Mouse (Mus musculus) layer of hippocampus, adult 2 months (tissue): ENCODE measurements around the gene Sgms1. TPM values are rescaled to one million over a fixed set of nuclear protein-coding genes. Genes with fewer than 3 reads are reported as not detected.

Experiments used
- DNase-seq, 2 experiments: peaks; one replicate each; pipeline ENCODE4 v3.0.0; 2022; ENCODE audit warnings: low spot score in 2 of 2
- H3K27ac ChIP-seq: fragments of 200-600 bp; 2 replicates; pipeline ENCODE4 v1.8.1; 2022
- H3K4me3 ChIP-seq: fragments of 200-600 bp; 2 replicates; pipeline ENCODE4 v1.8.1; 2022; ENCODE audit warnings: mild to moderate bottlenecking
- CTCF ChIP-seq: fragments of 200-600 bp; conservative IDR thresholded peaks from 2 replicates; pipeline ENCODE4 v1.8.1; 2022; ENCODE audit warnings: antibody characterized with exemption, mild to moderate bottlenecking, moderate library complexity
- total RNA-seq, 2 experiments: library from RNA; stranded (reverse); gene quantifications; 2 replicates each; pipeline ENCODE4 v1.2.3; 2021

Sgms1 gene
- total RNA-seq, 2 experiments from 2014 or later = 53.9 to 59.6 TPM

DNA sequence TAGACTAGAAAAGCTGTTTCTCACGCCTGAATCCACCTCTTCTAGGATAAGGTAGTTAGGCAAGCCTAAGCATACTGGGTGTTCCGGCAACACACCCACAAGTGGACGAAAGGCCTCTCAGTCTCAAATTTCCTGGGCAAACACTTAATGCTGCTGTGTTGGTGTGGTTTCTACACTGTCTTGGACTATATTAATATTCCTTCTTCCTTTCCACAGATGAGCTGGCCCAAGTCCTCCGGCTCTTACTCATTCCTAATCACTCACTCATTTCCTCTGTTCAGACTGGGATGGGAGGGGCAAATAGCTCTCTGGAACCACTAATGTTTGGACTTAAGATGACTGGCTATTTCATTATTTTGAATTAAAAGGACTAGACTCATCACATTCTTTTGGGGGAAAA lies 84.6 kb downstream of the Sgms1 start:
- H3K27ac ChIP-seq = peak overlapping the region; percentile 82
- no peak overlapping the region for H3K4me3 ChIP-seq
- DNase-seq = no peak
- TF ChIP-seq CTCF = no peak

DNA sequence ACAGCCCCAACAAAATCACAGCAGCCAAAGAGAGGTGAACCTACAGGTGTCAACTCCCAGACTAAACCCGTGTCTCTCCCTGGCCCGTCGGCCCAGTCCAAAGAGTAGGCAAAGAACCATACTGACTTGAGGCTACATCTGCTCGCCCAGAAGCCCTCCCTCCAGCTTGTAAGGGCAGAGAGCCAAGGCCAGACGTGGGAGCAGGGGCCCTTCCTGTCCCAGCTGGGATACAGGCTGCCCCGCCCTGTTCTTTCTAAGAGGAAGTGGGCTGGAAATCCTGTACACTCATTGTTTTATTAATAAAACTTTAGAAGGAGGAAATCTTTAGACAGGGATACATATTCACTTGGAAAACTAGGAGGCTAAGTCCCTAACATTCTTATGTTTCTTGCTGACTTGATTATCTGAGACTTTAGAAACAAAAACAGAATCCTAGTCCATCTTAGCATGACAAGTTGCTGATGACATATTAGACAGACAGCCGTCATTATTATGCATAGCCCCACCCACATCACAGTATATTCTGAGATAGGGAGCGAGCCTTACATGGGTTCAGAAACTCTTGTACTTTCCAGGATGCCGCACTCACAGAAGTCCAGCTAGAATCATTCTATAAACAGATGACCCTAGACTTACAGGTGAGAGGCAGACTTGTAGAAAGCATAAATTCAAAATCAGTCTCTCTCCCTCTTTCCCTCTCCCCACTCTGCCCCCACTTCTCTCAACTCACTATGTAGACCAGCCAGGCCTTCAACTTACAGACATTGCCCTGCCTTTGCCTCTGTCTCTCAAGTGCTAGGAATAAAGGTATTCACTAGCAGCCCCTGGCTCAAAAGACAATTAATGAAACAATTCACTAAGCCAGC lies 85.3 kb downstream of the Sgms1 start:
- H3K27ac ChIP-seq = peak overlapping the region; percentile 82
- no peak for TF ChIP-seq CTCF
- no peak for DNase-seq
- H3K4me3 ChIP-seq = no peak overlapping the region

DNA sequence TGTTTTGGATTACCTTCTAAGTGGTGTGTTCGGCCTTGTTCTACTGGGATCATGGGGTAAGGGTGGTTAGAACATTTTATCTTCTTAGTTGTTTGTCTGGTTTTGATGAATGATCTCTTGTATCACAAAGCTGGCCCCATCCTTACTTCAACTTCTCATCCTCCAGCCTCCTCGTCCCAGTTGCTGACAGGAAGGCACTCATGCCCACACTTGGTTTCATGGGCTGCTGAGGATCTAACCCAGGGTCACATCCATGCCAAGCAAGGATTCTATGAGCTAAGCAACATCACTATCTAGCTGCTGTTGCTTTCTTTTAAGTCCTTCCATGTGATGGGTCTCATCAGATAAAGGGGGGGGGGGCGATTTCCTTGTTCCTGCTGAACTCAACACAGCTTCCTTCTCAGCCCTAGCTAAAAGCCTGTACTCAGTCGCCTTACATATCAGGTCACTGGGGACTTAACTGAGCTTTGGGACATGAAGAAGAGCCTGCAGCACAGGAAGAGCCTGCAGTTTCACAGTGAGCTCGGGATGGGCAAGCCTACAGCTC lies 86.6 kb downstream of the Sgms1 start:
- no peak overlapping the region for H3K4me3 ChIP-seq
- DNase-seq = no peak
- H3K27ac ChIP-seq = peak overlapping the region; percentile 74; the same call in 1 of the 2 replicates
- no peak for TF ChIP-seq CTCF

DNA sequence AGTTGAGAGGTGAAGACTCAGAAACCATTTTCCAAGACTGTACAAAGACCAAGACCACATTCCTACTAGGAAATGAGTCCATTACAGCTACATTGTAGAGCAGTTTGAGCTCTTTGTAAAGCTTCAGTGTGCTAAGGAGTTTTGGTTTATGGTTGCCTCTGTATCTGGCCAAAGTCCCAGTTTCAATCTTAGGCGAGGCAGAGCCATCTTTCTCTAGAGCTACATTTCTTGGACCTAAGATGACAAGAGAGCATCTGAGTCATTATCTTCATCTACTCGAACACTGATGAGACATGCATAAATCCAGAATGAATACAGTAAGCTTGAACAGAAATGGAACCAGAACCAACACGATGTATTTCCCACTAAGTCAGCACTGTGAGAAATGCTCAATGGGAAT lies 87.9 kb downstream of the Sgms1 start:
- no peak for TF ChIP-seq CTCF
- H3K4me3 ChIP-seq = no peak overlapping the region
- no peak overlapping the region; the same call in 1 of the 2 replicates for H3K27ac ChIP-seq
- DNase-seq = no peak

DNA sequence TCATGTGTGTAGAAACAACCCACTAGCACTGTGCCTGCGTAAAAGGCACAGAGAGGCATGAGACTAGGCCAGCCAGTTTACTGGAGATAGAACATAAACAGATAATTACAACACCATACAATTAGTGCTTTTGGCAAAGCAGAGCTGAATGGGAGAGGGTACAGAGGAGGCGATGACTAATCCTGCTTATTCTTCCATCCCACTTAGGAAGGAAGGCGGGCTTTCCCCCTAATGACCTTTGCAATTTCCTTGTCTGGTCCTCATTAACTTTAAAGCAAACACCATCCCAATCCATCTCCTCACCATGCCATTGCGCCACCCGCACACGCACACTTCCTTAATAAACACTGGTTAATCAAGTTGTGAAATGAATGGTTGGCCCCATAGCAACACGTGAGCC lies 91.3 kb downstream of the Sgms1 start:
- no peak for TF ChIP-seq CTCF
- H3K27ac ChIP-seq = no peak overlapping the region
- no peak for DNase-seq
- no peak overlapping the region for H3K4me3 ChIP-seq

DNA sequence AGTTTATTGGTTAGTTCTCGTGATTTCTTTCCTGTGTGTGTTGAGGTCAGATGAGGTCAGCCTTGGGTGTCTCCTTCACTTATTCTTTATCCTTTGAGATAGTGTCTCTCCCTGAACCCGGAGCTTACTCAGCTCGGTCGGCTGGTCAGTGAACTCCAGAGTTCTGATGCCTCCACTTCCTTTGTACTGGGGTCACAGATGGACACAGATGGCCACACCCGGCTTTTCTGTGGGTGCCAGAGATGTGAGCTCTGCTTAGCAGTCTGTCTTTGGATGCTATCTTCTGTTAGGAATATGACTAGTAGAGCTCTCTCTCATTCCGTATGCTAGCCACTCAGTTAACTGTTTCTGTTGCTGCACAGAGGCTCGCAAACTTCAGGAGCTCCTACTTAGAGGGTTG lies 92.7 kb downstream of the Sgms1 start:
- DNase-seq = no peak
- Histone ChIP-seq H3K27ac (no peak overlapping the region), H3K4me3 (no peak overlapping the region)
- TF ChIP-seq CTCF = no peak

DNA sequence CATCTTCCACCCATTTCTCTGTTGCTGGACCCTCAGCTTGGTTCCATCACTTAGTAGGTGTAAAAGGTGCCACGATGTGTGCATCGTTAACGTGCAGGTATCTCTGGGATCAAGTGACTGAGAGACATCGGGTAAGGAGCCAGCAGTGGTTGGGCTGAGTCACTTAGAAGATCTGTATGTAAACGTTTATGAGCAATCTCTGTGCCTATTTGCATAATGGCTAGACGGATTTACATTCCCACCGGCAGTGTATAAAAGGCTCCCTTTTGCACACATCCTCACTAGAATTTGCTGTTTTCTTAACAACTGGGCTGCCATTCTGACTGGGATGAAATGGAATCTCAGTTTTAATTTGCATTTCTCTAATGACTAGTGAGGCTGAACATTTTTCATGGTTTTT lies 93.9 kb downstream of the Sgms1 start:
- Histone ChIP-seq H3K4me3 (no peak overlapping the region), H3K27ac (no peak overlapping the region)
- DNase-seq = no peak
- TF ChIP-seq CTCF = no peak

DNA sequence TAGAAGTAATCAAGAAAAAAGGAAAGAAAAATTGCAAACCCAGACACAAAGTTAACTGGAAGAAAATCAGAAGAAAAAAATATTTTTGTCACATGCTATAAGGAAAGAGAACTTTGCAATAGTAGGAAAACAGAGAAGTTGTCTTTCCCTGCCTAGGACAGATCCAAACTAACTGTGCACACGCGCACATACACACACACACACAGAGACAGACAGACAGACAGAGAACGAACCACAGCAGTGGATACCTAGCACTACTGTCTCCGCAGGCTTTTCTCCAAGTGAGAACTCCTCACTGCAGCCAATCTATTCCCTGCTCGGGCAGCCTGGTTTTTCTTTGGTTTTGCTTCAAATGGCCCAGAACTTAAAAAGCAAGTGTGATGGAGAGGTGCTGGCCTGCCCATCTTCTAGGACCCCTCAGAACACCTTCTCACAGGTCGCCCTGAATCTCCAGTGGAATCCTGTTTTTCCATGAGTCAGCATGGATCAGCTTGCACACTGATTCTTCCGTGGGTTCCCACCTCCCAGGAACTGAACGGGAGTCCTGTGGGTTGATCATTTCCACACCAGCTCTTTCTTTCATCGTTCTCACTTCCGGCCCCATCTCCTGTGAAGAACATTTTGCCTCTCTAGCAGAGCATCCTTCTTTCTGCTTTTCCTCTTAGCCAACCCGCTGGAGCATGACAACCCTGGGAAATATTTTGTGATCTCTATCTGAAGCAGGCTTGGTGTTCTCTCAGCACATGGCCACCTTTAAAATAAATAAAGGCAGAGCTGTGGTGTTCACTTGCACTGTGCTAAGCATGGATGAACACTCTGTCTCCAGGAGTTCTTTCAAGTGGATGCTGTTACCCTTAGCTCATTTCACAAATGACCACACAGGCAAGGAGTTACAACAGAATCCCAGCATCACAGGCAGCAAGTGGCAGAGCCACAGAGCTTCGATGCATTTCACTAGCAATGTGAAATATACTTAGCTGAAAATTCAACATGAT lies 96.4 kb downstream of the Sgms1 start:
- TF ChIP-seq CTCF = no peak
- Histone ChIP-seq H3K27ac (peak overlapping the region; percentile 80), H3K4me3 (peak overlapping the region; percentile 10; the same call in 1 of the 2 replicates)
- no peak for DNase-seq

DNA sequence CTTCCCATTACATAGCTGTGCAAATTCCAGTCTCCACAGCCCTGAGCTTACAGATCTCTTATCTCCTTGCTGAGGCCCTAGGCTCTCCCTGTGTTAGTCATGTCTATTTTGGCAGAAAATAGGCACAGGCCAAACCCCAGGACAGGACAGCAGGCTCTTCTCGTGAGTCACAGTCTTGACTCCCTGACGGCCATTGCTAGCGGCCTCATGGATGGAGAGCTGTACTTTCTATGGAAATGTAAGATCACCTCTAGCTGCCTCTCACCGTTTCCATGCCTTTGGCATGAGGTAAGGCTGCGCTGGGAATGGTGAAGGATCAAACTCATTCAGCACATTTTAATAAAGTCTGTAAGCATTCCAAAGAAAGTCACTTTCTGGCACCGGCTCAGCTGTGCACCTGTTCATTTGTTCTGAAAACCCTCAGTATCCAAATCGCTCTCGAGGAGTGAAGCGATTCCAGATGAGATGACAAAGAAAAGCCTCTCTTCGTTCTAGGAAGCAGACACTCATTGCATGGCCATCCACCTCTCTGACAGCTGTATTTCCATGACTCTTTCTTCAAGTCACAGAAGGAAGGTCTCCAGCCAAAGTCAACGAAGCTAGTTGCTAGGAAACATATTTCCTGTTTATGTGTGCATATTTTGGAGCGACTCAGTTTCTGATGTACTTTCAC lies 97.3 kb downstream of the Sgms1 start:
- H3K27ac ChIP-seq = peak overlapping the region; percentile 80

DNA sequence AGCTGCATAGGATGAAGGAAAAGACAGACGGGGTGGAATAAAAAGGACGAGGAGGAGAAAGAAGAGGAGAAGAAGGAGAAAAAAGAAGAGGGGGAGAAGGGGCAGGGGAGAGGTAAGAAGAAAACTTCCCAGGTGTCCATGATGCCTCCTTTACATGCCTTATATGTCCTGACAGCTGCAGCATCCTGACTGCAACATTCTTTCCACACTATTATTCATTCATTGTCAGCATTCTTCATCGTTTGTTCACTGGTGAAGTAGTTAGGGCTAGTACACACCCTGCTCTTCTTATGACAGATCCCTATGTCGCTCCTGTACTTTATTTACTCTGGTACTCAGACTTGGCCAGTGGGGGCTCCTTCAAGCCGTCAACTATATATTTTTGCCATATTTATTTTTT lies 98.4 kb downstream of the Sgms1 start:
- Histone ChIP-seq H3K27ac (no peak overlapping the region), H3K4me3 (no peak overlapping the region)
- no peak for TF ChIP-seq CTCF
- no peak for DNase-seq

More for the DNA sequence above, 97.3 kb downstream of the Sgms1 start:
- TF ChIP-seq CTCF = no peak
- DNase-seq = no peak
- no peak overlapping the region; the same call in 1 of the 2 replicates for H3K4me3 ChIP-seq

DNA sequence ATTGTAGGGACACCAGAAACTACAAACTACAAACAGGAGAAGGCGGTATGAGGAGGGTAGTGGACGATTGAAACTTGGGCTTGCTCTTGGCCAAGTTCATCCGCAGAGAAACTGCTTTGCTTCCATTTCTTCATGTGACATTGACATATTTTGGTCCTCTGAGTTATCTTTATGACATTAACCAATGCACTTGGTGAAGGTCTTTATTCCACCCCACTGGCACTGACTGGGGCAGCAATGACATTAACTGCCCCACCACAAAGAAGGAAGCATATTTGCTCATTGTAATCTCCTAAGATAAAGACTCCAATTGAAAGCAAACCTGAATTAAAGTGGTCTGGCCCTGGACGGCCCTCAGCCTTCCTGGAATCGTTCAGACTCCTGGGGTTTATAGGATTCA lies 100.6 kb downstream of the Sgms1 start:
- no peak for TF ChIP-seq CTCF
- DNase-seq = no peak
- Histone ChIP-seq H3K4me3 (no peak overlapping the region), H3K27ac (peak overlapping the region; percentile 15; the same call in 1 of the 2 replicates)

DNA sequence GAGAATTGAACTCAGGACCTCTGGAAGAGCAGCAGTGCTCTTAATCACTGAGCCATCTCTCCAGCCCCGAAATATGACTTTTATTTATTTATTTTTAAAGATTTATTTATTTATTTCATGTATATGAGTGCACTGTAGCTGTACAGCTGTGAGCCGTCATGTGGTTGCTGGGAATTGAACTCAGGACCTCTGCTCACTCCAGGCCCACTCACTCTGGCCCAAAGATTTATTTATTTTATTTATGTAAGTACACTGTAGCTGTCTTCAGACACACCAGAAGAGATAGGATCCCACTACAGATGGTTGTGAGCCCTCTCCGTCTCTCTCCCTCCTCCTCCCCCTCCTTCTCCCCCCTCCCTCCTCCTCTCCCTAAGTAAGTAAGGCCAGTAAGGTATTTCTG lies 101.7 kb downstream of the Sgms1 start:
- no peak for DNase-seq
- Histone ChIP-seq H3K4me3 (no peak overlapping the region), H3K27ac (no peak overlapping the region)
- TF ChIP-seq CTCF = no peak
